Mouse (Mus musculus): ENCODE results near the gene Gpr107. TPM values are rescaled to one million over a fixed set of nuclear protein-coding genes. Genes with fewer than 3 reads are reported as not detected.
A peak's percentile ranks its signal among the peaks of the same experiment; 100 is the strongest.

The Gpr107 gene
- polyA plus RNA-seq, 1 experiment from 2014 or later = 48.3 TPM

DNA sequence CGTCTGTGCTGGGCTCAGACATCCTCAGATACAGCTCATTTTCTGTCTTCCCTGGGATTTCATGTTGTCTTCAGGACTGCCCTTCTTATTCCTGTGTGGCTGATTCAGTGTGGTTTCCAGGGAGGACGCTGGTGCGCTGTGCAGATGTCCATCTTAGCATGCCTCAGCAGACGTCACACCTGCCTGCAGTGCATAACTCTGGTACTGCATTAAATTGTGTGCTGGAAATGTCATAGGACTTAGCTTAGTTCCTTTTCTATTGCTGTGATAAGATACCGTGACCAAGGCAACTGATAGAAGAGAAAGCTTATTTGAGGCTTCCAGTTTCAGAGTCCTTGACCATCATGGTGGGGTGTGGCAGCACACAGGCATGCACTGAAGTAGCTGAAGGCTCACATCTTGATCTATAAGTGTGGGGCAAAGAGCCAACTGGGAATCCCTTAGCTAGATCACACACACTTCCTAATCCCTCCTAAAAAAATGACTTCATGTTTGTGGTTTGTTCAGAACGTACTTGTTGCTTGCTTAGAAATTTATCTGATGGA, 30.7 kb downstream of the Gpr107 start:
- TF ChIP-seq CTCF (IDR thresholded peaks at IDR 0.05; ENCODE audit: low read depth) = no peak
- H3K27ac ChIP-seq (ENCODE audit: low read depth, low read length) = peak overlapping the region; percentile 41; the same call in 1 of the 2 replicates
- H3K4me3 ChIP-seq (ENCODE audit: low read depth, low read length) = no peak overlapping the region
- ATAC-seq = peak; percentile 63
- H3K4me2 ChIP-seq (replicated peaks; ENCODE audit: low read depth) = no peak overlapping the region
- H3K36me3 ChIP-seq (ENCODE audit: control insufficient read depth, insufficient read depth) = peaks cover 83% of the 10 kb centered on the region
- WGBS = 60% methylated on average over 6 of the region's 6 CpGs
- H3K27me3 ChIP-seq (replicated peaks; ENCODE audit: control insufficient read depth, insufficient read depth, low read length) = no peaks in the 10 kb centered on the region
- no peak overlapping the region for H3K9ac ChIP-seq (ENCODE audit: low read depth, low read length)
- no peaks in the 10 kb centered on the region for H3K4me1 ChIP-seq (replicated peaks; ENCODE audit: control insufficient read depth, insufficient read depth, low read length)
- H3K9me3 ChIP-seq (ENCODE audit: control insufficient read depth) = no peaks in the 10 kb centered on the region

DNA sequence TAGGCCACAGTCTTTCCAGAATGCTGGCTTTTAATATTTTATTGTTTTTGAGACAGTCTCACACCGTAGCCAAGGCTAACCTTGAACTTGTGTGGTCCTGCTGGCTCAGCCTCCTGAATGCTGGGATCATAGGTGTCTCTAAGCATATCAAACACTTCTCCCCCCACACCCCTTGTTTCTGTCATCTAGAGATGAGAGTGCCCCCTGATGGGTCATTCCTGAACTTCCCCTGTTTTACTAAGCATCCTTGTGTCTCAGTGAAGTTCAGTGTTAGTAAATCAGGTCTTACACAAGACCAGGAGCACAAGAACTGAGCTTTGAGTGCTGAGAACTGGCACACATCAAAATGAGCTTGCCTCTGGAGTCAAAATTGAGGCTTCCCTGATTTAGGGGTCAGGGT, 31.7 kb downstream of the Gpr107 start:
- no peak overlapping the region for H3K27ac ChIP-seq (ENCODE audit: low read depth, low read length)
- H3K4me1 ChIP-seq (replicated peaks; ENCODE audit: control insufficient read depth, insufficient read depth, low read length) = no peaks in the 10 kb centered on the region
- H3K4me2 ChIP-seq (replicated peaks; ENCODE audit: low read depth) = no peak overlapping the region
- no peaks in the 10 kb centered on the region for H3K9me3 ChIP-seq (ENCODE audit: control insufficient read depth)
- peak; percentile 31; the same call in 1 of the 2 replicates for TF ChIP-seq CTCF (IDR thresholded peaks at IDR 0.05; ENCODE audit: low read depth)
- H3K9ac ChIP-seq (ENCODE audit: low read depth, low read length) = no peak overlapping the region
- H3K4me3 ChIP-seq (ENCODE audit: low read depth, low read length) = no peak overlapping the region
- ATAC-seq = no peak
- no peaks in the 10 kb centered on the region for H3K27me3 ChIP-seq (replicated peaks; ENCODE audit: control insufficient read depth, insufficient read depth, low read length)
- 77% methylated on average over 1 of the region's 1 CpGs for WGBS
- peaks cover 81% of the 10 kb centered on the region for H3K36me3 ChIP-seq (ENCODE audit: control insufficient read depth, insufficient read depth)

DNA sequence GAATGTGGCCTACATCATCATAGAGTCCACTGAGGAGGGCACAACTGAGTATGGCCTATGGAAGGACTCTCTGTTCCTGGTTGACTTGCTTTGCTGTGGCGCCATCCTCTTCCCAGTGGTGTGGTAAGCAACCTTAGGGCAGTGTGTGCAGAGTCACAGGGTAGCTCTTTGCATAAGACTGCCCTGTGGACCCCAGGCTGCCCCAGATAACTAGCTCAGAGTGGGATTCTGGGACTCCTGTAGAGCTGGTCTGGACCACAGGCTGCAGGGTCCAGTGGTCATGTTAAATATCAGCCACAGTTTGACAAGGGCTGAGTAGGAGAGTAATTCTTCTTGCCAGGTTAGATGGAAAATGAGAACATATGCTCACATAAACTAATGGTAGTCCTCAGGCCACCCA, 36.6 kb downstream of the Gpr107 start:
- Histone ChIP-seq H3K4me1 (replicated peaks; ENCODE audit: control insufficient read depth, insufficient read depth, low read length) (no peaks in the 10 kb centered on the region), H3K27me3 (replicated peaks; ENCODE audit: control insufficient read depth, insufficient read depth, low read length) (no peaks in the 10 kb centered on the region), H3K4me3 (ENCODE audit: low read depth, low read length) (no peak overlapping the region), H3K27ac (ENCODE audit: low read depth, low read length) (no peak overlapping the region), H3K4me2 (replicated peaks; ENCODE audit: low read depth) (no peak overlapping the region), H3K9ac (ENCODE audit: low read depth, low read length) (no peak overlapping the region), H3K36me3 (ENCODE audit: control insufficient read depth, insufficient read depth) (peaks cover 83% of the 10 kb centered on the region), H3K9me3 (ENCODE audit: control insufficient read depth) (no peaks in the 10 kb centered on the region)
- 96% methylated on average over 1 of the region's 1 CpGs for WGBS
- no peak for TF ChIP-seq CTCF (IDR thresholded peaks at IDR 0.05; ENCODE audit: low read depth)
- no peak for ATAC-seq

DNA sequence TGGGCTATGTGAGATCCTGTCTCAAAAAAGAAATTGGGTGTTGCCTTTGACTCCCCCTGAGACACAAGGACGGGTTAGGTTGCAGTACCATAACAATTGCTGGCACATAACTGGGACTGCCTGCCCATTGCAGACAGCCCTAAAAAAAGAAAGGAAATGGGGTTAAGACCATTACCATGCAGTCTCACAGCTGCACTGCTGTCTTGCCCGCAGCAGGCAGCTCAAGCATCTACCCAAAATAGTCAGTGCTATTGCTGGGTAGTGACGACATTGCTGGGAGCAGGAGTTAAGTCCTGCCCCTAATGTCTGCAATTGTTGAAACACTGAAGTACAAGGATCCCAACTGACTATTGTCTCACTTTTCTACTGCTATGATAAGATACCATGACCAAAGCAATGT, 37.5 kb downstream of the Gpr107 start:
- TF ChIP-seq CTCF (IDR thresholded peaks at IDR 0.05; ENCODE audit: low read depth) = no peak
- Histone ChIP-seq H3K27me3 (replicated peaks; ENCODE audit: control insufficient read depth, insufficient read depth, low read length) (no peaks in the 10 kb centered on the region), H3K9me3 (ENCODE audit: control insufficient read depth) (no peaks in the 10 kb centered on the region), H3K27ac (ENCODE audit: low read depth, low read length) (no peak overlapping the region), H3K4me3 (ENCODE audit: low read depth, low read length) (no peak overlapping the region), H3K4me1 (replicated peaks; ENCODE audit: control insufficient read depth, insufficient read depth, low read length) (no peaks in the 10 kb centered on the region), H3K4me2 (replicated peaks; ENCODE audit: low read depth) (no peak overlapping the region), H3K36me3 (ENCODE audit: control insufficient read depth, insufficient read depth) (peaks cover 78% of the 10 kb centered on the region), H3K9ac (ENCODE audit: low read depth, low read length) (no peak overlapping the region)
- ATAC-seq = no peak
- WGBS = 87% methylated on average over 3 of the region's 3 CpGs

DNA sequence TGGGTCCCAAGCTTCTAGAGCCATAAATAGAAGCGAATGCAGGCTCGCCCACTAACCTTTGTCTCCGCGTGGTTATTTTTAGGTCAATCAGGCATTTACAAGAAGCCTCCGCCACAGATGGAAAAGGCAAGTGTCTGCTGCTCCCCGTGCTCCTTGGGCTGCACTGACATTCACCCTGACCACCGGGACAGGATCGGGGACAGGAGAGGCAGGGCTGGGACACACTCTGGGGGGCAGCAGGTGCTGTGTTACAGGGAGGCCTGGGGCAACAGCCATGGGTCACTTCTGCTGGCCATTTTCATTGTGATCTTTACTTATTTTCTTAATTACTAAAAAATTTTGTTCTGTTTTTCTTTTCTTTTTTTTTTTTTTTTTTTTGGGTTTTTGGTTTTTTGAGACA, 39.6 kb downstream of the Gpr107 start:
- H3K4me2 ChIP-seq (replicated peaks; ENCODE audit: low read depth) = no peak overlapping the region
- WGBS = 66% methylated on average over 8 of the region's 8 CpGs
- H3K9ac ChIP-seq (ENCODE audit: low read depth, low read length) = no peak overlapping the region
- H3K27me3 ChIP-seq (replicated peaks; ENCODE audit: control insufficient read depth, insufficient read depth, low read length) = no peaks in the 10 kb centered on the region
- TF ChIP-seq CTCF (IDR thresholded peaks at IDR 0.05; ENCODE audit: low read depth) = no peak
- no peak overlapping the region for H3K4me3 ChIP-seq (ENCODE audit: low read depth, low read length)
- H3K36me3 ChIP-seq (ENCODE audit: control insufficient read depth, insufficient read depth) = peaks cover 77% of the 10 kb centered on the region
- no peak overlapping the region for H3K27ac ChIP-seq (ENCODE audit: low read depth, low read length)
- no peak for ATAC-seq
- H3K4me1 ChIP-seq (replicated peaks; ENCODE audit: control insufficient read depth, insufficient read depth, low read length) = no peaks in the 10 kb centered on the region
- H3K9me3 ChIP-seq (ENCODE audit: control insufficient read depth) = no peaks in the 10 kb centered on the region

DNA sequence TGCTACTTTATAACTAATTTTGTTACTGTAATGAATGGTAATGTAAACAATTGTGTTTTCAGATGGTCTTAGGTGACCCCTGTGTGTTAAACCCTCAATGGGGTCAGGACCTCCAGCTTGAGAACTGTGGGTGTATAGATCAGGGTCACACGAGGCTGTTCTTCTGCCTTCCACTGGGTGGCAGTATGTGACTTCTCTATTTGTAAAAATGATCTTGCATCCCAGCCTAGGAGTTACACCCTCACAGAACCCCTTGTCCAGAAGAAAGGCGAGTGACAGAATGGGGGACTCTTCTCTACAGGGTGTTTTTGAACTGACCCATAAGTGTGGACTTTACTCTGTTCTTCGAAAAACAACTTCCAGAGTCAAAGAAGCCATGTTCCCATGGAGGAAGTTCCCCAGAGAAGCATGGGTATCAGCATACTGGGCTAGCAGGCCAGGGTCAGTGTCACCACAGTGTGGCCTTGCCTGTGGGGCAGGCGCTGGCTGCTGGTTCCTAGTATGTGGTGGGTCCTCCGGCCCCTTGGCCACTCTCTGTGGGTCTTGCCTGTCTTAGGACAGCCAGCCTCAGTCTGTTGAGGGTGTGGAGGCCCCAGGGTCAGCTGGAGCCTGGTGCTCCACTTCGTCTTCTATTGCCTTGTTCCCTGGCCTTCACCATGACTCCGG, 42.4 kb downstream of the Gpr107 start:
- Histone ChIP-seq H3K36me3 (ENCODE audit: control insufficient read depth, insufficient read depth) (peaks cover 74% of the 10 kb centered on the region), H3K27me3 (replicated peaks; ENCODE audit: control insufficient read depth, insufficient read depth, low read length) (no peaks in the 10 kb centered on the region), H3K9me3 (ENCODE audit: control insufficient read depth) (no peaks in the 10 kb centered on the region), H3K4me2 (replicated peaks; ENCODE audit: low read depth) (no peak overlapping the region), H3K4me1 (replicated peaks; ENCODE audit: control insufficient read depth, insufficient read depth, low read length) (no peaks in the 10 kb centered on the region), H3K9ac (ENCODE audit: low read depth, low read length) (no peak overlapping the region), H3K27ac (ENCODE audit: low read depth, low read length) (no peak overlapping the region), H3K4me3 (ENCODE audit: low read depth, low read length) (no peak overlapping the region)
- ATAC-seq = 0 out of 2 replicates have a peak, but pooled peaks have one; percentile 14
- peak; percentile 86 for TF ChIP-seq CTCF (IDR thresholded peaks at IDR 0.05; ENCODE audit: low read depth)
- WGBS = 70% methylated on average over 7 of the region's 7 CpGs

Measured in intestine, postnatal 0 days (tissue).